Mouse (Mus musculus) gastrocnemius, postnatal 4 days (tissue): ENCODE results near the gene Sumo1. TPM values are rescaled to one million over a fixed set of nuclear protein-coding genes. Genes with fewer than 3 reads are reported as not detected.

Source experiments
- DNase-seq, 2 experiments: peaks; one replicate each; pipeline ENCODE4 v3.0.0; 2021 to 2022; ENCODE audit warnings: low spot score in 2 of 2, mixed read lengths in 2 of 2
- total RNA-seq, 2 experiments: library from RNA; stranded (reverse); gene quantifications; 2 replicates each; pipeline ENCODE4 v1.2.3; 2021

Sumo1 gene
- total RNA-seq, 2 experiments from 2014 or later, result 87.3 to 97.7 TPM

DNA sequence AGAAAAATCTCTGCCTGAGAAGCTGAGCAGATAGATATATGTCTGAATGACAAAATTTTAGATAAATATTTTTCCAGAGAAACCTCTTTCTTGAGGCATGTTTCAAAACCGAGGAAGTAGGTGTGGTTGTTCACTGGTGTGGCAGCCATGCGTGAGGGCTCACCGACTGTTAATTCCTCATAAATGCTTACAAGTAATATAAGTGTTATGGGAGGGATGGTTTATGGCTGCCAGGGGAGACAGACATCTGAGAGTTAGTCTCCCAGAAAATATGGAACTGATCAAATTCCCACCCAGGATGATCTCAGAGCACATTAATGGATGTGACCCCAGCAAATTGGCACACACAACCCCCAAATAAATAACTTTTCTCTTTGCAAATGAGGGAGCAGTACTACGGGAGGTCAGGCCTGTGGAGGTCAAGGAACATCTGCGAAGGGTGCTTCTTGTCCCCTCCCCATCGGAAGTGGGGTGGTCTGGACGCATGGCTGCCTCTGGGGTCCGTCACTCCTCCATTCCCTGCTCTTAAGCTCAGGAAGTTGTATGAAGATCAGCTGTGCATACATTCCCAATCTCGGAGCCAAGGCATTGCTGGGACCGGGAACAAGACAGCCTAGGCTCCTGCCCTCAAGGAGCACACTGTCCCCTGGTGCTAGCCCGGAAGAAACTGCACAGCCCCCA is 75.9 kb downstream of the Sumo1 start:
- DNase-seq, result no peak

DNA sequence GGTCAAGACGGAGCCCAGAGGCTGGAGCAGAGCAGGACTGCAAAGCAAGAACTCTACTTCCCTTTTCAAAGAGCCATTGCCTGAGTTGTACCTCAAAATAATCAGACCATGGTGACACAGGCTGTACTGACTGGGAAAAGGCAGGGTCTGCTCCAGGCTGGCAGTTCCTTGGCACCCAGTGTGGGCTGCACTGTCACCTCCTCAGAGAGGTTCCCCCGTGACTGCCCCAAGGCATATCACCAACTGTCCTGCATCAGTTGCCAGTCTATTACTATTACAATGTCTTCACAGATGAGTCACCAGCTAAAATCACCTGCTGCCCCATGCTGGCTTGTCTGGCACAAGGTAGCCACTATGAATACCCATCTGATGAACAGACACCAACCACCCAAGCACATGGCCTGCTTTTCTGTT is 77.0 kb downstream of the Sumo1 start:
- DNase-seq, result no peak

DNA sequence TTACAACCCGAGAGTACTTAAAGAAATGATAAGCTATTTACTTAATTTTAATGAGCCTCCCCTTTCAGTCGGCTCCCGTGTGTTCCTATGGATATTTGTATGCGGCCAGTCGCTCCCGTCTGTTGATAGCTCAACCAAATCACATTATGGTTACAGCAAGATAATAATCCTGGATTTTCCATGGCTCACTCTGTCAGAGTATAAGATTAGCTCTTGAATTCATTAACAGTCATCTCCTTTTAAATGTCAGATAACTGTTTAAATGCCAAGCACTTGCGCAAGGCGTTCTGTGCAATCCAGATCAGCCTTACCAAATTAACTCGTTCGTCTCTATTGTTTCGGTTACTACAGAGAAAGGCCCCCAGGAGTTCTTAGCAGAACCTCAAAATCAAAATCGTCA is 77.8 kb downstream of the Sumo1 start:
- DNase-seq, result no peak

DNA sequence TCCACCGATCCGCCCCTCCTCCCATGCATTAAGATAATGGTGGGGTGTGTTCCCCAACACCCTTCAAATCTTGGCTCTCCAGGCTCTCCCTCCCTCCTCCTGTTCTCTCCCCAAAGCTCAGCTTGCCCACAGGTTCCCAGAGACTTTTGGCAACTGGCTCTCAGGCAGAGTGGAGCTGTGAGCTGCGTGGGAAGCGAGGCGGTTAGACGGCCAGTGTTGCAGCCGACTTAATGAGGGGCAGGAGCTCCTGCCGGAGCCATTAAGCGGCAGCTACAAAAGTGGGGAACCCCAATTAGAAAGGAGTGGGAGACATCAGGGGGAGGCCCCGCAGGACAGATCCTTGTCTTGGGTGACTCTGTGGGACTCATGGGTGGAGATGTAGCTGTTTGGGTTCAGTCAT is 78.3 kb downstream of the Sumo1 start:
- DNase-seq, result no peak

DNA sequence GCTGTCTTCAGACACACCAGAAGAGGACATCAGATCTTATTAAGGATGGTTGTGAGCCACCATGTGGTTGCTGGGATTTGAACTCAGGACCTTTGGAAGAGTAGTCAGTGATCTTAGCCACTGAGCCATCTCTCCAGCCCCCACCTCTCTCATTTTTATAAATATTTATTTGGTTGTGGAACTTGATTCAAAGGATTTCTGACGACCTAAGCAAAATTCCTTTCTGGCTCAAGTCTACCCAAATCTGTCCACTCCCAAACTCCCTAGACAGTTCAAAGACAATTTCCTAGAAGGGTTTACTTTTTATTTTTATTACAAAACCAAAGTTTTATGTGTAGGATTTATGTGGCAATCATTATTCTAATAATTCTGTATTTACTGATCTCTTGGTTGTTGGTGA is 81.4 kb downstream of the Sumo1 start:
- no peak for DNase-seq

DNA sequence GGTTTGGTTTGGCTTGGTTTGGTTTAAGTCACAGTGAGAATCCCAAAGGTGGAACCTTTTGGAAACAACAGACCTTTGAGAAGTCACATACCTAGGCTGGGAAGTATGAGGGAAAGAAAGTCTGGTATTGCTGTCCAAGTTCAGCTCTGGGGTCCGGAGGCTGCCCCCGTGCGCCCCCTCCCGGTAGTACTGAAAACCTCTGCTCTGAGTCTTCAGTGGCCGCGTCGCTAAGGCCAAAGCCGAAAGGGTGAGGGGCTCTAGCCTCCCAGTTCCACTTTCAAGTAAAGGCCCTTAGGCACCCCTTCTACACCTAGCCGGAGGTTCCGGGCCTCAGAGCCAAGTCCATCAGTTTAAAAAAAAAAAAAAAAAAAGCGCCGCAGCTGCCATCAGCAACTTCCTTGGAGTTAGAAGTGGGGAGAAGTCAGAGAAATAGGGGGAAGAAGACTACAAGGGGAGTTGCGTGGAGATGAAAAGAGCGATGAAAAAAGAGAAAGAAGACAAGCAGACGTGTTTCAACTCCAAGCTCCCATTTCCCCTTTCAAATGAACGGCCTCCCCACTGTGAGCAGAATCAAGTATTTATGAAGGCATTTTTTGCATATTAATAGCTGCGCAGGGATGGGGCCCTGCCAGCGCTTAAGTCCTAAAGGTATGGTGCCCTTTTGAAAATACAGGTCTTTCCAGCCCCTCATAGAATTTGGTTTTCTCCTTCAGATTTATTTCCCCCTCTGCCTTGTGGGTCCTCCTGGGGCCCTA is 85.8 kb downstream of the Sumo1 start:
- peak; percentile 66 to 76 for DNase-seq

DNA sequence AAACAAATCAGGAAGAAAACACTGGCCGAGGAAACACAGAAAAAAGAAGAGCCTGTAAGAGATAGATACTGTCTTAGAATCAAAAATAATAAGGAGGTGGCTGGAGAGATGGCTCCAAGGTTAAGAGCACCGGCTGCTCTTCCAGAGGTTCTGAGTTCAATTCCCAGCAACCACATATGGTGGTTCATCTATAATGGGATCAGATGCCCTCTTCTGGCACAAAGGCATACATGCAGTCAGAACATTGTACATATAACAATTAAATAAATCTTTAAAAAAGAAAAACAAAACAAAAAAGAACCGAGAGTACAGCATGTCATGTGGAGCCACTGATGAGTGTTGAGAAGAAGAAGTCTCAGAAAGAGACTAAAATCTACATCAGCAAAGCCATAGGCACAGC is 89.8 kb downstream of the Sumo1 start:
- no peak for DNase-seq

DNA sequence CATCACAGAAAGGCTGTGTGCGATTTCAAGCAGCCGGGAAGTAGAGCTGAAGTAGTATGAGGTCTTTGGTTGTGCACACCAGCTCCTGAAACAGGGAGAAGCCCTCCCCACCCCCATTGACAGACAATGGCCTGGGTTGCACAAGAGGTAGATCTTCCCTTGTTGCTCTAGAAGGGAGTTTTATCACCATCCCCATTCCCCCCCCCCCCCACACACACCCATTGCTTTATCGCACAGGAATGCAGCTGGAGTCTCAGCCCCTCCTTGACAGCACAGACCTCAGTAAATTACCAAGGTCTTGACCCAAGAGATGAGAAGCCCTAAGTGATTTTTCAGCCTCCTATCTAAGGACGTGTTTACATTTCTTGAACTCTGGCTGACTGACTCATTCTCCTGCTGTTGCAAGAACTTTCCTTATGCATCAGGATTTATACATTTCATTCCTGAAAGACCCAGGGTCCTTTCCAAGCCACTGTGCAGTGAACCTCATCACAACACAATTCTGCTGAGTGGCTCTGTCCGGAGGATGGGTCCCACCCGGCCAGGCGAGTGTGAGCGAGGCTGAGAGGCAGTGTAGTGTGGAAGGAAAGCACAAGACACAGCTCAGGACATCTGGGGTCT is 90.4 kb downstream of the Sumo1 start:
- DNase-seq, result no peak

DNA sequence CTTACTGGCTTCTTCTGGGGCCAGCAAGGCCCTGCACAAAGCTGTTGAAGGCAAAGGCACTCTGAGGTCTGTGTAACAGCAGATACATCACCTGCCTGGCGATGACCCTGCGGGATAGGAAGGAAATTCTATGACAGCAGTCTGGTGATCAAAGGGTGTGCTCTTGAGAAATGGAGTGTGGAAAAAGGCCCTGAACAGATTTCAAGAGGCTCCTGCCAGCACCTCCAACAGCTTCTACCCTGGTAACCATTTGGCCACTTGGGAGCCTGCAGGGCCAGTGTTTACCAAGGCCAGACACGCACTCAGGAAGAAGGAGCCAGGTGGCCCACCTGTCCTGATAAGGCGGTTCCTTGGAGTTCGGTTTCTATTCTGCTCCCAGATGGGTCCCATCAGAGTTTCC is 91.3 kb downstream of the Sumo1 start:
- DNase-seq, result no peak

DNA sequence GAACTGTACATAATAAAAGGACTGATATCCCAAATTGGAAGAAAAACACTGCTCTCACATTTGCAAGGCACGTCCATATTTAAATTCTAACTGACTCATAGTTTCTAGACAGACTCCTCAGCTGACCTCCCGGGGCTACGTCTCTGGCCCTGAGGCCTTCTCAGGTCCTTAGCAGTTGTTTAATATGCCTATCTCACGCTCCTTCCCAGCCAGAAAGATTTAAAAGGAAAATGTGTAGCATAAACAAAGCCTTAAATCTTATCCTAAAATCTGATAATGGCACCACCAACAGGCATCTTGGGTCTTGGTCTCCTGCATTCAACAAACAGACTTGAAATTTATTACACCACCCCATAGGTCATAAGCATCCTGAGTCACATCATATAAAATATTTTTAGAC is 91.9 kb downstream of the Sumo1 start:
- no peak for DNase-seq

DNA sequence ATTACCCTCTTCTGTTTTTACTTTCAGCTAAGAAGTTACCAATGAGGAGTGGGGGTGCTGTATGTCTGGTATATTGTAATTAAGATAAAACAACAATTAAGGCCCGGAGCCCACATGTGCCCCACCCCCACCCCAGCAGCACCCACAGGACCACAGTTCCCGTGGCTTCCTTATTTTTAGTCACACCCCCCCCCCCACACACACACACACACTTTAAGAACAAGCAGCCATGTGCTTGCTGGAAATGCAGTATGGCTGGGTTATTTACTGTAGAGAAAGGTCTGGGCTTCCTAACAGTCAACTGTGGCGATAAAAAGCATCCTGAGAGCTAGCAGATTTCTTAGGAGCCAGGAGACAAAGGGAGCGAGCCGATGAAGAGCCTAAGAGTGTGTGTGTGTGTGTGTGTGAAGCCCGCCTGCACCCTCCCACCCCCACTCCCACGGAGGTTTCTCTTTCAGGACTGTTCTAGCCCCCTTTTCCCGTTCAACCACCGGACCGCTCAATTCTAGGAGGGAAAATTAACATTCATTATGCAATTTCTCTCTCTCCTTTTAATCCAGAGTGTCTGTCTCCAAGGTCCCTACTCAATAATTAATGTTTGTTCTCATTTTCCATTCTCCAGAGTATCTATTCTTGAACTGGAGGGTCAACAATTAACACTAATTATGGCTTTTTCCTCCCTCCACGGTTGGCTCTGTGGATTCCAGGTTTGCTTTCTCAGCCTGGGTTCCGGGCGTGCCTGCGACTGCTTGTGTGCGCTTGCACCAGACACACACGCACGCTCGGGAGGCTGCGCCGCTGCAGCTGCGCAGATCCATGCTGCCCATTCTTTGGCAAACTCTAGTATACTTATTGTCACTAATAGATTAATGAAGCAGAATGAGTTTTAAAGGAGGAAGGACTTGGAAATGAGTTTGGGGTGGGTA is 96.1 kb downstream of the Sumo1 start:
- no peak for DNase-seq

DNA sequence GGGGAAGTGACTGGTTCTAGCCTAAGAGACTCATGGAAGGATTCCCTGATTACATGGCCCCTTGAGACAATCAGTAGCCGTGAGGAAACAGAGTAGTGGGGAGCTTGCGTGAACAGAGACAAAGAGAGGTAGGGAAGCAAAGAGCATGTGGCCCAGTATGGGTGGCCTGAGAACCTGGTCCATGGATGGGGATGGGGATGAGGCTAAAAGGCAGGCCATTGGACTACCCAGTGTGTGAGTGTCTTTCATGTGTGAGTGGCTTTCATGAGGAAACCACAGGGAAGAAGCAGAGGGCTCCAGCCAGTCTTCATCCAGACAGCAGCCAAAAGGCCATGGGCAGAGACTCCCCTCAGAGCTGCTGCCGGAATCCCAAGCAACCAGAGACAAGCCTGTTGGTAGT is 96.8 kb downstream of the Sumo1 start:
- DNase-seq, result no peak

DNA sequence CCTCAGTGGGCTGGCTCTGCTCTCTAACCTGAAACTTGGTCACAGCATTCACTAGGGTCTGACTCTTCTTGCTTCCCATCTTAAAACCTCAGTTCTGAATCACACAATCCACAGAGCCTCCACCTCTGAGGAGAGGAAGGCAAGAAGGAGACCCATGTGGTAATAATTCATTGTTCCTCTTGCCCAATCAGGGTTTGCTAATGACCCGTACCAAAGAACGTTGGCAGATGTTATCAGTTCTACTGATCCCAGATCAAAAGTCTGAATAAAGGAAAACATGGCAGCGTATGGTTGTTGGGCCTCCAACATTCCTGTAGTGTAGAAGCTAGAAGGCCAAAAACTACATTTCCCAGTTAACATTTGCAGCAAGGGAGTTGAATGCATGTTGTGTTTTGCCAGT is 99.1 kb downstream of the Sumo1 start:
- no peak for DNase-seq

DNA sequence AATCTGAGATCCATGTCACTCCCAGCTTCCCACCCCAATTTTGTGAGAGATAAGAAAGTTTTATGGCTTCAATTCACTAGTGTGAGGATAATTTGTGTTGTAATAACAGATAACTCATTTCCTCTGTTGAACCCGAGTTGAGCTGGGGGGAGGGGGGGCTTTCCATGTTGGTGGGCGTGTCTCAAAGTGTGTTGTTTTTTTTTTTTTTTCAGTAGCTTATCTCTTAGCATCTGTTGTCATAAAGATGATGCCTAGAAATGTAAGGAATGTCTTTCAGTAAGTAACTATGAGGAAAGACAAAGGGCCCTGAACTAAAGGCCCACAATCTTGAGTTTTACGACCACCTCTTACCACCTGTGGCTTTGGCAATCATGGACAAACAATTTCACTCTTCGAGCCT is 99.9 kb downstream of the Sumo1 start:
- DNase-seq, result no peak

DNA sequence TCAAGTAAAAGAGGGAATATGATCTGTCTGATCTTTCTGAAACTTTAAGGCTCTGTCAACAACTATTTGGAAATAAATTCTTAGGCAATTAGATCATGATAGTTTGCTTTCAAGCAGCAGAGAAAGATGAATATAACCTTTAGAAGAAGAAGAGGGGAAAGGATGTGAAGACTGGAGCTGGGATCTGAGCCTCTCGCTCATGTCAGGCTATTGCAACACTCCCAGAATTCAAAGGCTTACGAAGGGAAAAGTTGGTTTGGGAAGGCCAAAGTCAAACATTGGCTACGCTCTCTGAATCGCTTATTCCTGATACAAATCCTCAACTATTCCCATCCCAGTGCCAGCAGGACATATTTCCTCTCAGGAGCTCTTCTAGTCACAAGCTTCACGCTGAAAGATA is 101.3 kb downstream of the Sumo1 start:
- no peak for DNase-seq

DNA sequence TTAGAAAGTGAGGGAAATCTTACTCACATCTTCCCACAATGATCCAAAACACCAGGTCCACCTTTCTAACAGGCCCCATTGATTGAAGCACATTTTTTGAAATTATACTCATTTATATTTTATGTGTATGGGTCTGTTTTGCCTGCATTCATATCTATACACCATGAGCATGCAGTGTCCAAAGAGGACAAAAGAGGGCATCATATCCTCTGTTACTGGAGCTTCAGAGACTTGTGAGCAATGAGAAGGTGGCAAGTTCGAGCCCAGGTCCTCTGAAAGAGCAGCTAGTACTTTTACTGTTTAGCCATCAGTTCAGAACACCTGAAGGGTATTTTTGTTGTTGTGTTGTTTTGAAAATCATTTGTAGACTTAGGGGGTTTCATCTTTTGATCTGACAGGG is 102.4 kb downstream of the Sumo1 start:
- DNase-seq, result no peak

DNA sequence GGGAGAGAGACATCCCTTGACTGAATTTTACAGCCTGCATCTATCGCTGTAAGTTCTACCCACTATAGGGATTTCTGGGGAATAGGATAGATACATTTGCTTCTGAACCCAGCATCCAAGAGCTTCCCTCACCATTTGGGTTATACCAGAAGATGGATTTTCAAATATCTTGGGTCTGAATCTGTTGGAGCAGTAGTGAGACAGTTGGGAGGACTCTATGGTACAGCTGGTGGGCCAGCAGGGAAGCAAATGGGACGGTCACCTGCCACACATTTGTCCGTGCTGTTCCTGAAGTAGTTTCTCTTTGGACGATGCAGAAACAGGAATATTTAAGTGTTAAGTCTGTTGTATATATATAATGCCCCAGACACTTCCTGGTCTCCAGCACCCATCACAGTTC is 103.1 kb downstream of the Sumo1 start:
- DNase-seq, result no peak

DNA sequence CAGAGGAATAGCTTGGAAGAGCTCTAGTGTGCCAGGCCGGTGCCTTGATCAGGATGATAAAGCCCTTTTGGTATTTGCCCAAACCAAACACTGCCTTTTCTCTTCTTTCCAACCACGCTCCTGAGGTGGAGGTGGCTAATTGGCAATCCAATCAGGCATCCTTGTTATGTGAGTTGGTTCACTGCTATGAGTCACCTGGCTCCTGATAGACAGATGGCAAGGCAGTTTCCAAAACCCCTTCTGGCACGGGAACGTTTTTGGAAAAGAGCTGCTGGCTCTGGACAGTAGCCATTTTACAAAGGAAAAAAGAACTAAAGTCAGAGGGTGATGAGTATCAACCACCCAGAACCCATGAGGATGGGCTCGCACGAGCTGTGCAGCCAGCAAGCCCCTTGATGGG is 103.7 kb downstream of the Sumo1 start:
- DNase-seq, result no peak

DNA sequence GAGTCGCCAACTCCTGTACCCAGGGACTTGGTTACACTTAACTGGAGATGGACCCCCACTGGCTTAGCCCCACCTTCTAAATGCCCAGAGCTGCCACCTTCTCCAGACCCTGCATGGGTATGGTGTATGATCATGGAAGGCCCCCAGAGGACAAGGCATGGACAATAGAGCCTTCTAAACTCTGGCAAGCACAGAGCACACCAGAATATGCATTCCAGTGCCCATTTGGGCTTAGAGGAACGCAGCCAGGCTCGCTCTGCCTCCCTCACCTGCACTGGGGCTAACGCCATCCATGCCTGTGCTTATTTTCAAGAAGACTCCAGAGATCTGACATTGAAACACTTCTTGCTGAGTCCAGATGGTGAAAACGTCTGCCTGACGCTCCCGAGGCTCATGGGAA is 104.4 kb downstream of the Sumo1 start:
- no peak for DNase-seq

DNA sequence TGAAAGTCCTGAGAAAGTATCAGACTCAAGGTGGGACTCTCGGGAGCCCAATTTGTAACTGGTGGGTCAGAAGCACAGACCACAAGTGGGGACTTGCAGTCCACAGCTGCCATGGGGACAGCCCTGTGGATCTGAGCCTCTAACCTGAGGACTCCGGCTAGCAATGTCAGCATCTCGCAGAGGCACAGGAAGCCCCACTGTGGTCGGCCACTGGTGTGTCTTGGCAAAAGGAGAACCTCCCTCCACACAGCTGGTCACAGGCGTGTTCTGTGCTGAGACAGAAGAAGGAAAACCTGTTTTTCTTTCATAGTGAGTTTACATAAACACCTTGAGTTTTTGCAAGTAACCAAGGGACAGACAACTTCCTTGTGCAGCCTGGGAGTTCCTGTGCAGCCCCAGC is 104.8 kb downstream of the Sumo1 start:
- no peak for DNase-seq

DNA sequence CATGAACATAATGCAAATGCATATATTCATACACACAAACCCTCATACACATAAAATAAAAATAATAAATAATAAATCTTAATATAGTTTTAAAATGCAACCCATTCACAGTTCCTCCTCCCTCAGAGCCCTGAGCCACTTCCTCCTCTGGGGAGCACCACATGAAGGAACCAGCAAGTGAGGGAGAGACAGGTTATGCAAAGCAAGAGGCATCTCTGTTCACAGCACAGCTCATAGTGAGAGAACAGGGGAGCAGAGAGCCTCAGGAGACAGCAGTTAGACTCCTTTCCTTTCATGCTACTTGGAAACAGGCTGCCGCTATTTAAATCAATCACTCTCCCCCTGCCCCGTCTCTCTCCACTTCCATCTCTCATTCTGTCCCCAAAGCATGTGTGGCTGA is 107.1 kb downstream of the Sumo1 start:
- no peak for DNase-seq

DNA sequence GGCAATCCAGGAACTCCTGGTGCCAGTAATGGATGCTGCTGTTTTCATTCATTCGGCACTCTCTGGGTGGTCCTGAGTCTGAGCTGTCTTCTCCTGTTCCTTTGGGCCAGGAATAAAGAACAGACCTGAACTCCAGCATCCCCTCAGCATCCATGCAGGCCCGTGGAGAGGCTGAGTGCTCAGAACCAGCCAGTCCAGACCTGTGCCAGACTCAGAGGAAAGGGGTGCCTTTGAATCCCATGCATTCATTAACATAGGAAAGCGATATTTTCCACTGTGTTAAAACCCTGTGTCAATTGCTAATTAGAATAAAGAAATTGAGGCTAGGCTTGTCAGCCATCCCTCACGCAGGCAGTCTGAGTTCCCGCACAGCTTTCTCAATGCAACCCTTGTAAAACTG is 116.9 kb downstream of the Sumo1 start:
- no peak for DNase-seq
